Mouse (Mus musculus) retina, postnatal 7 days (tissue): Measurements from ENCODE around the gene Wipf1.
"Not testable (repeated sequence)": the region's sequence is repeated elsewhere in the genome, so short reads cannot be mapped to it uniquely, and the experiment has no call there.

Source experiments
- DNase-seq: peaks from one replicate; pipeline ENCODE4 v3.0.0-alpha.2; 2012; ENCODE audit warnings: low read depth, low spot score

Wipf1 gene

DNA sequence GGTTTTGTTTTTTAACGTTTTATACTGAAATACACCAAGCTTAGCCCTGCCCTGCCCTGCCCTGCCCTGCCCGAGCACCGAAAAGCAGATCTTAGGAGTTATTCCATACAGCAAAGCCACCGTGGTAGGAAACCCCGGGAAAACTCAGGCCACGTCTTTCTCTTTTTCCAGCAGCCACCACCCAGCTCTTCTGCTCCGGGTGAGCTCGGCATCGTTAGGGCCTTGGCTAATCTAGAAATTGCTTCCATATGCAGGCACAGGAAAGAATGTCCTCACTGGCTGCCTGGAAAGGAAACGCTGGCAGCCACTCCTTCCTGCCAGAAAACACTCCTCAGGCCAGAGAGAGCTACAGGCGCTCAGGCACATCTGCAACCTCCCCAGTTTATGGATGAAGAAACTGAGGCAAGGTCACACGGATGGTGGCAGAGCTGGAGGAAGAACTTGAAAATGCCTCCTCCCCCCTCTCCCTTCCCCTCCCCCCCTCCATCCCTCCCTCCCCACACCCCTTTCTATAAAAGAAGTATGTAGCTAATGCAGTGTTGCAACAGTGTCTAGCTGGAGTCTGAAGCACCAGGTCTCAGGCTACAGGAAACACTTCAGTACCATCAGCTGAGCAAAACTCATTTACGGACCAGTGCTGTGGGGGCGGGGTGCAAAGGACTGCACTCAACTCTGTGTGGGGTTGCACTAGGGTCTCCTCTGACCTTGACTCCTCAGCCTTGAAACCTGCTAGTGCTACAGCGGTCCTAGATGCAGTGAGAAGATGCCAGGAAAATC, 20.1 kb downstream of the Wipf1 start:
- DNase-seq: no peak

DNA sequence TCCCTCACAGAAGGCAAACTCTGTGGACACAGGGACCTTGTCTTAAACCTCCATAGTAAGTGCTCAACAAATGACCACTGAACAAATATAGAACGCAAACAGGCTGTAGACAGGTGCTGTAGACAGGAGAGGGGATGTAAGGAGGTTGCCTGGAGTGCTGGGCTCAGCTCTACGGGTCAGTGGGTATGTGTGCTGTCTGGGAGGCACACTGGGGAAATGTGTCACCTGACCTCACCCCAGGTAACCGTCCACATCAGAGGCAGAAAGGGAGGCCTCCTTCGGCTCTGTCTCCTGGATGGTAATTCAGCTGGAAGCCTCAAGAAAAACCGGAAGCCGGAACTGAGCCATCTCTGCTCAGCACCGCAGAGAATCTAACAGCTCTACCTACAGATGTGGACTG, 21.6 kb downstream of the Wipf1 start:
- DNase-seq: no peak

DNA sequence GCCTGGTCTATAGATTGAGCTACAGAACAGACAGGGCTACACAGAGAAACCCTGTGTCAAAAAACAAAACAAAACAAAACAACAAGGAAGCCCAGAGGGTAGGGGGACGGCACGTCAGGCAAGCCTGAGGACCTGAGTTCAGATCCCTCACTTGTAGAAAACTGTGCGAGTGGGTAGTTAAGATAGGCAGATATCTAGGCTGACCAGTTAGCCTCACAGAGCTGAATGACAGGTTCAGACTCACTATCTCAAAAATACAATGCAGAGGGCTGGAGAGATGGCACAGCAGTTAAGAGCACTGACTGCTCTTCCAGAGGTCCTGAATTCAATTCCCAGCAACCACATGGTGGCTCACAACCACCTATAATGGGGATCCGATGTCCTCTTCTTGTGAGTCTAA, 23.2 kb downstream of the Wipf1 start:
- DNase-seq: not testable (repeated sequence)

DNA sequence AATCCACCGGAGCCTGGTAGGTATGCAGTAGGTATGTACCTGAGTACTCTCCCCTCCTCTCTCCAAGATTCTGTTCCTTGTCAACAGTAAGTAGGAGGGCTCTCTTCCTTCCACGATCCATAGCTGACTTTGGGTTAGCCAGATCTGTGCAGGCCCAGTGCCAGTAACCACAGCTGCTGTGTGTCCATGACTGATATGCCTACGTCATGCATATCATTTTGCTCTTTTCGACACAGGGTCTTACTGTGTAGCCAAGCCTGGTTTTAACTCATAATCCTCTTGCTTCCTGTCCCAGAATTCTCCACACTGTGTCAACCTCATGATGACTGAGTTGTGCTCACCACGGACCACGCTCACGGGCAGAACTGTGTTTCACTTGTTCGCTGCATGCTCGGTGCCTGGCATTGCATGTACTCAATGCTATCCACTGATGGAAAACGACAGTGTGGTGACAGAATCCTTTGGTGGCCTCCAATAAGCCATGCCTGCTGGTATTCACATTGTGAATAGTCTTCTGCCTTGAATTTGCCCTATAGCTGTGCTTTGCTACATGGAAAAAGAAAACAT, 26.6 kb downstream of the Wipf1 start:
- DNase-seq: no peak

DNA sequence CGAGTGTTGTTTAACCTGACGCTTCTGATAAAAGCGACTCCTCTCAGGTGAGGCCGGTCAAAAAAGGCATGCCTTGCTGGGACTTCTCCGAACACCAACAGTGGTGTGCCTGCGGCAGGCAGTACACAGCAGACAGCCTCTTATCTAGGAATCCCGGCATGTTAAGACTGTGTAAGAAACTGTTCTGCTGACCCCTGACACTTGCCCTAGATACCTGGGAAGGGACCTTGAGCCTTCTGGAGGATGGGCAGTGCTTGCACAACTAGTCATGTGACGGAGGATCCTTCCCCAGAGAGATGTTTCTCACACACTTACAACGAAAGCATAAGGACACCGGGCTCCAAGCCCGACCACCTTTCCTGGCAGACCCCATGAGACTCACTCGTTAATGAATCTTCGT, 28.7 kb downstream of the Wipf1 start:
- no peak for DNase-seq

DNA sequence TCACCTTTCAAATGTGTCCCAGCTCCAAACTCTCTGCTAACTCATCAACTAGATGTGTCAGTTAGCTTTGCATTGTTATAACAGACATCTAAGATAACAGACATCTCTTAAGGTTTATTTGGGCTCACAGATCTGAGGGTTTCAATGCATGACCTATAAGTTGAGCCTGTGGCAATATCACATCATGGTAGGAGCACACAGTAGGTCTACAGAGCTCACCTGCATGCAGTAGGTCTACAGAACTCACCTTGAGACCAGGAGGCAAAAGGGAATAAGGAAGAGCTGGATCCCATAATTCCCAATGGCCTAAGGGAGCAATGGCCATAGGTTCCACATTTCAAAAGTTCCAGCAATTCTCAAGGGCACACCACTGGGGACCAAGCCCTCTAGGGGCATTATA, 31.2 kb downstream of the Wipf1 start:
- DNase-seq: no peak

DNA sequence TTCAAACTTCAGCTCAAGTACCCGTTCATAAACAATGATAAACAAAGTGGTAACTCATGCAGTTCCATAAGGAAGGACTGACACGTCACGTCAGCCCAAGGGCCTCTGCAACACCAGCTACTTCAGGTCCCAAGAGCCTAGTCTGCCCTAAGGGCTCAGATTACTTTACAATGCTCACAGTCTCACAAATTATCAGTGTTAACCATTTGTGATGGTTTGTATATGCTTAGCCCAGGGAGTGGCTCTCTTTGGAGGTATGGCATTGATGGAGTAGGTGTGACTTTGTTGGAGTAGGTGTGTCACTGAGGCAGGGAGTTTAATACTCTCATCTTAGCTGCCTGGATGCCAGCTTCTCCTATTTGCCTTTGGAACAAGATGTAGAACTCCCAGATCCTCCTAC, 32.0 kb downstream of the Wipf1 start:
- DNase-seq: no peak

DNA sequence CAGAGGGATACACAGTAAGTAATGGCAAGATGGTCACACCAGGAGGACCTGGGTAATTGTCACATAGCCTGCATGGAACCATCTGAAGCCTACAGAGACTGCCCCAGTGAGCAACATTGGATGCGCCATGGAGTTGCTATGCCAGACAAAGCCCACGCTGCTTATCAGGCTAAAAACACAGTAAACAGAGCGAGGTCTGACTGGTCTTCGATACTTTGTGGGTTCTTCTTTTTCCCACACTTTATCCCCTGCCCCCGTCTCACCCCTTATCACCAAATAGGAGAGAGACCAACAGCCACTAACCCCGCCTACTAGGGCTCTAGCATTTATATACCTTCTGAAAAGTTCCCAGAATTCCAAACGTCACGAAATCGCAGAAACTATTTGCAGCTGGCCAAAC, 32.6 kb downstream of the Wipf1 start:
- DNase-seq: no peak

DNA sequence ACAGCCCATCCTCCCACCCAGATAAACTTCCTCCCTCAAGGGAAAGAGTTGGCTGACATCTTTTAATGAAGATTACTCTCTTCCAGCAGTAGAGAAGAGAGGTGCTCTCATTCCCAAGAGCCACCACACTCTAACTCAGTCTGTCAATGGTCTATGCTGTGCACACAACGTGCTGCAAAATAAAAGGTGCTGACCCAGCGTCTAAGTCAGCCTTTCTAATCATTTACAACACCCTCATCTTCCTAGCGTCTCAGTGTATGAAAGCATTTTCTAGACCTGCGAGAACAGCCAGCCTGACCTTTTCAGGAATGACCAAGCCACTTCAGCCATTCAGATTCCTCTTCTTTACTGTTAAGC, 33.2 kb downstream of the Wipf1 start:
- DNase-seq: no peak

DNA sequence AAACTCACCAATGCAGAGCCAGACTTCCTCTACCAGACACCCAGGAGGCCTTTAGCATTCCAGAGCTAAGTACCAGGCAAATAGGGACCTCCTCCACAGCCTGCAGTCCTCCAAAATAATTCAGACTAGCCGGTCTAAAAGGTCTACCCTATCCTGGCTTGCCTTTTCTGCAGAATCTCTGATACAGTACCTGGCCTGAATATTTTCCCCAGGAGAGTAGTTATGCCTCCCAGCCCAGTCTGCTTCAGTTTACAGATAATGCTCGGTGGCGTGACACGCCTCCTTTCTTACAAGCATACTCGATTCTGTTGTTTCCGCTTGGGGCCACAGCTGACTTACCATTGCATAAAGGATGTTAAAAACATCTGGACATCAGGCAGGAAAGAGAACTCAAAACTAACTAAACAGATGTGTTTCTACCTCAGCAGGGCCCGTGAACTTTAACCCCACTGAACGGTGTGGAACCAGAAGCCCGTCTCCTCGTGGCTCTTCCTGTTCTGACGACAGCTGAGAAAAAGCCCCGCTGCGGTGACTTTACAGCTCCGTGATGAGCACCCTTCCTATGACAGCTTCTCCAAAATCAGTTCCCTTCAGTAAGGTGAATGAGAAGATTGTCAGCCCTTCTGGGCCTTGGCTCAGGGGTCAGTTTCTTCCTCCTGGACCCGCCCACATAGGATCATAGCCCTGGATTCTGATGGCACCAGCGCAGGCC, 33.8 kb downstream of the Wipf1 start:
- DNase-seq: no peak

DNA sequence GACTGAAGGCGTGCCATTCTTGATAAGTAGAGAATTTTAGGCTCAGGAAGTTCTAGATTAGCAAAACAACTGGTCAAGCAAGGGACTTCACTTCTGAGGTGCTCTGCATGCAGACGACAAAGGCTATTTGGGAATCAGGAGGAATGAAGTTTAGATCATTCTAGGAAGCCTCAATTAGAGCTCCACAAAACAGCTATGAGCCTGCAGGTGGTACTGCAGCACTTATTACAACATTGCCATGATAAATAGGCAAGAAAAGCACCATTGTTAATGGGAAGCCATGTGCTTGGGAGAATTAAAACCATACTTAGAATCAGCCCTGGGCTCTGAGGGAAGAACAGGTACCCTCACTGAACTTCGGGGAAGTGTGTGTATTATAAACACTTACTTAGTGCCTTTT, 36.0 kb downstream of the Wipf1 start:
- no peak for DNase-seq

DNA sequence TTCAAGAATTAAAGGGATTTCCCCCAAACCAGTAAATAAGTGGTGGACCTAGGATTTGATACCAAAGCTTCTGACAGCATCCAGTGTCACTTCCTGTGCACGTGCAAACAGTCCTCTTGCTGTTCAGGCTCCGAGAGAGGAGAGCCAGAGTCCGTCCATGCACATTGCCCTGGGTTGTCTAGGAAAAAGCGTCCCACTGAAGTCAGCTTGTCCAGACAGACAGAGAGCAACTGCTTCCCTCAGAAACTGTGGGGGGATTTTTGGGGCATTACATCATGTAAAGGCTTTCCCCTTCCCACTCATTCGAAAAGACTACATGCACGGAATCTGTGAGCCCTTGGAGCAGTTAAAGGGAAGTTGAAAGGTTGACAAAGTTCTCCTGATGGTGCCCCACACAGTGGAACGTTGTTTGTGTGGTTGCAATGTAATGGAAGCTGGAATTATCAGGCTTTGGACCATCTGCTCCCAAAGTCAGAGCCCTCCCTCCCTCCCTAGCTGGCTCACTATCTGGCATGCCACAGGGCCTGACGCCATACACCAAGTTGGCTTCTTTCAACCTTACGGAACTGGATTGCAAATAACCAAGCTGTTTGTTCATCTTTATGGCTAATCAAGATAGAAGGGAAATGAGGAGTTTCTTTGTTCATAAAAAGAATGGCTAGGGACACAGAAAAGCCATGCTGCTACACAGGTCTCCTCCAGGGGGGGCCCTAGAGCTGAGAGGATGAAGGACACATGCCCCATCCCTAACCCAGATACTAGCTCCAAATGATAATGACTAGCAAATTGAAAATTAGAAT, 37.9 kb downstream of the Wipf1 start:
- DNase-seq: peak; percentile 13

DNA sequence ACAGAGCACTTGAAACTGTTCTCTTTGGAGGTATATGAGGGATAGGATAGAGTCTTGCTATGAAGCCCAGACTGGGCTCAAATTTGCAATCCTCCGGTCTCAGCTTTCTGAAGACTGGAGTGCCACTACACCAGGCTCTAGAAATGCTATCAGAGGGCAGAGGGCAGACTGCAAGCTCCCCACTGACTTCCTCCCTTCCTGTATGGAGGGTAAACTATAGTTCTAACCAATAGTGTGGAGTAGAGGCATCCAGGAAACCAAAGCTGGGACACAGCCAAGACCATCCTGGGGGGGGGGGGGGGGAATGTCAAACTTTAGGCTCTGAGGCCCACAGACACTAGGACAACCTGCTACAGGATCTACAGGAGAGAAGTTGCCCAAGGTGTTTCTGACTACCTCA, 39.1 kb downstream of the Wipf1 start:
- no peak for DNase-seq

DNA sequence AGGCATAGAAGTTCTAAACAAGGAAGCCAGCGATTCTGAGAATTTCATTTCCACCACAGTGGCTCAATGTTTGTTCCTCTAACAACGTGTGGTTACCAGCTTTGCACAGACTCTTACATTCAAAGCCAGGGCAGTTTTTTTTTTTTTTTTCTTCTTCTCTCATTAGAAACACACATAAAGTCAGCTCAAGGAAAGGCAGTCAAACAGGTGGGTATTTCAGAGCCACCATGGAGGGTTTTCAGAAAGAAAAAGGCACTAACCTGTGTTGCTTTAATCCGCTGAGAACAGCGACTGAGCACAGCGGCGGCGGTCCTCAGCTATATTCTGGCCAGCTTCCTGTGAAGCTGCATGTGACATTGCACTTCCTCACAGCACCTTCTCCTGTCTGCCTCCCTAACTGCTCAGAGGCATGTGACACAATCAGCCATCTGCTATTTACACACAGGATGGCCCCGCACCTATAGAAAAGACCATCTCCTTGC, 43.4 kb downstream of the Wipf1 start:
- DNase-seq: no peak

DNA sequence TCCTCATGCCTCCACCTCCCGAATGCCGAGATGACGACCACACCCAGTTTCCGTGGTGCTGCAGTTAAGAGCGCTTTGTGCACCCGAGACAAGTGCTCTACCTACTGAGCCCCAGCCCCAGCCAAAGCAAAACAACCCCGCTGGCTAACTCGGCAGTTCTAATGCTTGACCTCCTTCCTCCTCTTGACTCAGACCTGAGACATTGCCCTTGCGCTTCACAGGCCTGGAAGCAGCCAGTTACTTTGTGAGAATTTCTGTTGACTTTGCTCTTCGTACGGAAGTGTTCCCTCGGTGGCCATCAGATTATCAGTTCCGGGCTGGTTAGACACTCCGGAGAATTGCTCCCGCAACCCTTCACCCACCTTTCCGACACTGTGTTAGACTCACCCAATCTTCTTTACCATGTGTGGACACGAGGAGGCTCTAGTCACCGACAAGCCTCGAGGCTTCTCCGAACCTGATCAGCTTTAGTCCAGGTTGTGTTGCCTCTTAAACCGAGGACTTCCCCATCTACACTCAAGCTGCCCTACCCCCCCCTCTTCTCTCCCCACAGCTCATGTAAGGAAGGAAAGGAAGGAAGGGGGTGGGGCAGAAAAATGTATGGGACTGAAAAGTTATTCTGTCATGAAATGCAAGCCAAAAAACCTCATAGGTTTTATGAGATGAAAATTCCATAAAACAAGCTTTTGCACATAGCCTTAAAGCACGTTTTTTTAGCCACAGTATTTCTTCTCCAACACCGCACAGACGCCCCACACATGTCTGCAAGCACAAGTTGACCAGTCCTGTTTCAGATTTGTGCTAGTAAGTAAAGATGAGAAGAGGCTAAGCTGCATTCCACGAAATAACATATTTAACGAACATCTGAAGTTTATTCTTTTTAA, 44.1 kb downstream of the Wipf1 start:
- no peak for DNase-seq

DNA sequence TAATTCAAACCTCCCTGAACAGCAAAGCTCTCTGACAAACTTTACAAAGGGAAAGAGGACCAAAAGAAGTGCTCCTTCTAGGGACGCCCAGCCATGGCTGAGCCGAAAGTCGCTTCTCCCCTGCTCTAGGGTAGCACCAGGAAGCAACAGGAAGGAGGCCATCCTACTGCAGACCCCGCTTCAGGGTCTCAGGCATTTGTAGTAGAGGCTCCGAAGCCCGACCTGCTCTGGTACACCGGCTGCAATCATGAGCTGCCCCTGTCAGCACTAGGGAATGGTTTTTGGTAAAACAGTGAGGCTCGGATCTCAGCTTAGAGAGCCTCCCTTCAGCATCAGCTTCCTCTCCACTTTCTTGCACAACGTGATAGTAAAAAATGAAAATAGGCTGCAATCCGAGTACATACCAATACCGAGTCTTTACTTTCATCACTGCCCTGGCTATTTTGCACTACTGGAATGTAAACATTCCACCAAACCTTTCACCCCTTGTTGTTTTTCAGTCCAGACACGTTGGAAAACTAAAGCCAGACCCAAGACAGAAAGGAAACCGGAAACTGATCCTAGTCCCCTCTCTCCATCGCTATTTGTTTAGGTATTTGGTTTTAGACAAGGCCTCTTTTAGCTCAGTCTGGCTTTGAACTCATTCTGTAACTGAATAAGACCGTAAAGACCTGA, 44.8 kb downstream of the Wipf1 start:
- DNase-seq: no peak

DNA sequence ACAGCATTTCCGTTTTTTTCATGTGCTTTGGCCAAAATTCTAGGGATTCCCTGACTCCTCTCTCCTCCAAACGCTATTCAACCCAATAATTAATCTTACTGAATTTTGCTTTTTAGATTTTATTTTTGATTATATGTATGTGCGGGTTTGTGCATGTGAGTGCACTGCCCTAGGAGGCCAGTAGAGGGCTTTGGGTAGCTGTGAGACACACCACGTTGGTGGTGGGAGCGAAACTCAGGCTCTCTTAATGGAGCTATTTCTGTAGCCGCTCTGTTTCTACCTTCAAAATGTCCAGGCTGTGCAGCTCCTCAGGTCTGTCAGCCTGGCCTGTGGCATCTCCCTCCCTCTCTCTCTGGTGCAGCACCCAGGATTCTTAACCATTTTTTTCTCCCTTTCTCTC, 50.7 kb downstream of the Wipf1 start:
- DNase-seq: no peak

DNA sequence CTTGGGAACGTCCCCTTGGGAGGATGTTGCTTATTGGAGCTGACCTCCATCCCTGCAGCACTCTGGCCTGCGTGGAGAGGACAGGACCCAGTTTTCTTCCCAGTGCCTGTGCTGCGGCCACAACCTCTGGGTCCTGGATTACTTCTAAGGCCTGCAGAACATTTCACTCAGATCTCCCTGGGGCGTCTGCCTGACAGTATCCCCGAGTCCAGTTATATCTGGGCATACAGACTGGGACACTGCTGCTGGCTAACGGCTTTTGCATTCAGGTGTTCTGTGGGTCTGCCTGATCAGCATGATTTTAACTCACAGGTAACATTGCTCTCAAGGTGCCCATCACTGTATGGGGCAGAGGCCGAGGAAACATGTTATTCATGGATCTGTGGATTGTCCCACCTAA, 52.0 kb downstream of the Wipf1 start:
- DNase-seq: no peak

DNA sequence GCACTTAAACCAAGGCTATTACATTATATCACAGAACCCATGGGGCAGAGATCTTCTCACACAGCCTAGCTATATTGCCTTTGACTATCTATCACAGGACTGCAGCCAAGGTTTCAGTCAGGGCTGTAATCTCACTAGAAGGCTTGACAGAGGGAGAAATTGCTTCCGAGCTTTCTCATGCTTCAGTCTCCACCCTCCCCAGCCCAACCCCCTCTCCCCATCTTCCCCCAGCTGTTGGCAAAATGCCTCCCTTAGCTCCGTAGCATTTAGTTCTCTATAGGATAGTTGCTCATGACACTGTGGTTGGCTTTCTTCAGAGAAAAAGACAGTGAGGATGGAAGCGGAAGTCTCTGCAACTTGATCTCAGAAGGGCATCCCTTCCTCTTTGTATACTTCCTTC, 54.0 kb downstream of the Wipf1 start:
- DNase-seq: no peak

DNA sequence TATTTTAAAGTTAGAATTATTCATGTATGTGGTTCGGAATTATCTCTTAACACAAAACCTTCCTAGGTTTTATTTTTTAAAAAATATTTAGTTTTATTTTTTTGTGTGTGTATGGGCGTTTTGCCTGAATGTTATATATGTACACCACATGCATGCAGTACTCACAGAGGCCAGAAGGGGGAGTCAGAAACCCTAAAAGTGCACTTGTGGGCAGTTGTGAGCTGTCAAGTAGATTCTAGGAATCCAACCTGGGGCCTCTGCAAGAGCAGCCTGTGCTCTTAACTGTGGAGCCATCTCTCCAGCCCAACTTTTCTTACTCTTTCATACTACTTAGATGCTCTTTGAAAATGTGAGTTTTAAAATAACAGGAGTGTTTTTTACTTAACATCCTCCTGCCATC, 57.4 kb downstream of the Wipf1 start:
- DNase-seq: no peak
